Mouse (Mus musculus): ENCODE measurements at regions not wholly inside any gene's neighbourhood (a gene's known extent, or its start where the extent isn't known, plus 50 kb on each side); places are given as distances from the start of the nearest gene placed in this dataset.

DNA sequence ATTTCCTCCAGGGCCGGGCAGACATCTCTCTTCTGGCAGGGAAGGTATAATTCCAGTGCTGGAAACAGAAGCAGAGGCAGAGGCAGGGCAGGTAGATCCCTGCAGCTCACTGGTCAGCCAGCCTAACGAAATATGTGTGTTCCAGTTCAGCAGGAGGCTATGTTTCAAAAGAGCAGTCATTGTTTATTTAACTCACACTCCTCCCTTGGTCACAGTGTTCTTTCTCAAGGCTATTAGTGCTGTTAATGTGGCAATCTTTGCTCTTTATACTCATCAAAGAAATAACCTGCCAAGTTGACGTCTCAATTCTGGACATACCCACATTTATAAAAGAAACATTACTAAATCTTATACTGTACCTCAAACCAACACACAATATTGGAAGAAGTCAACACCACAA, 253.3 kb upstream of the Adgrl3 start:
- no peak for DNase-seq

DNA sequence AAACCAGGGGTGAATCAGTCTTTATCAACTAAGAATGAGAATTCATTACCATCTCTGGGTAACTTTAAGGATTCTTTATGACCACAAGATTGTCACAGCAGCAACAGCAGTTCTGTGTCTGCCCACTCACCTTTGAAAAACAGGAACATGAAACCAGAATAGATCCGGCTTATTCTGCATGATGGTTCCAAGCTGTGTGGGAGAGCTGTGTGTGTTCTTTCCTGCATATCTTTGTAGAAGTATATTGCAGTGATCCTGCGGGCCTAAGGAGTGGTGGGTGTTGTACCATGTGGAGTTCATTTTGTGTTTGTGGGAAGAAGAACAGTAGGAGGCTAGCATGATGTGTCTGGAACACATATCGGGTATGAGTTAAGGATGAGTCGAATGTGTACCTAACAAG, 236.0 kb upstream of the Adgrl3 start:
- no peak for DNase-seq

DNA sequence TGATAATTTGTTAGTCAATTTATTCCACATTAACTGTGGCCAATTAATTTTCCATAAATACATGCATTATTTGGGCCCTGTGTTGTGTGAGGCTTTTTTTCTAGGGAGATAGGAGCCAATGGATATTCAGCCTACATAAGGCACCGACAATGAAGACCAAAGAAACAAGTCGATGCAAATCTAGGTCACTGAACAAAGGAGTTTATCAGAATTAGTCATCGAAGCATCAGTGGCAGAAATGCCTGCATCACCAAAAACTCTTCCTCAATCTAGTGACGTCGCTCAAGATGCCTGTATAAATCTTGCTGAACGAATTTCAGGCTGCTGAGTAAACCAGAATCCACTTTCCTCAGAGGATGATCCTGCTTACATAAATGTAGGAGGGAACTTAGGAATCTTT, 235.2 kb upstream of the Adgrl3 start:
- DNase-seq: no peak

DNA sequence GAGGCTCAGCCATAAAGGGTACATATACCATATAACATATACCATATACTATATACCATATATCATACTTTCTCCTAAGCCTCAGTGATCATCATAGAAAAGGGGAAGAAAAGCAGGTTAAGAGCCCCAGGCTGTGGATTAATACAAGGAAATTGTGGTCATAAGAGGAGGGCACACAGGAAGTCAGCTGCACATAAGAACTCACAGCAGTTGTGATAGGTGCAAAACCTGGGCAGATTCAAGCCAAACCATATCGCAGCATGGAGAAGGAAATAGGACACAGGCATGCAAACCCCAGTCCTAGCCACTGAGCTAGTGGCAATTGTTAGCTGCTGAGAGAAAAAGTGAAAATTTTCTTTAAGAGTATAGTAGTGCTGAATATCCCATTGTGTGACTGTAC, 228.3 kb upstream of the Adgrl3 start:
- DNase-seq: no peak

DNA sequence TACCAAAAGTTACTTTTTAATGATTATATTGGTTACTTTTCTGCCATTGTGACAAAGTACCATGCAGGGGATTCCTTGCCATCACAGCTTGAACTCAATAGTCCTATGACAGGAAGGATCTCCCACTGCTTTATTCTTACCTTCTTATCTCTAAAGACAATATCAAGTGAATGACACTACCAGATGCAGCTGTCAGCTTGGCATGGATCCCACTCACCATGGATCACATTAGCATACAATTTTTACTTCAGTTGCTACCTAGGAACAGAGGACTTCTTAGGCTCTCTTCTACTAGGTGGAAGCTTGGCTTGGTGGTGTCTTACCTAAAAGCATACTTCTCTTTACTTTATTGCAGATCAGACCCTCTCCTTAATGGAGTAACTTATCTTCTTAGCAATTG, 220.2 kb upstream of the Adgrl3 start:
- no peak for DNase-seq

DNA sequence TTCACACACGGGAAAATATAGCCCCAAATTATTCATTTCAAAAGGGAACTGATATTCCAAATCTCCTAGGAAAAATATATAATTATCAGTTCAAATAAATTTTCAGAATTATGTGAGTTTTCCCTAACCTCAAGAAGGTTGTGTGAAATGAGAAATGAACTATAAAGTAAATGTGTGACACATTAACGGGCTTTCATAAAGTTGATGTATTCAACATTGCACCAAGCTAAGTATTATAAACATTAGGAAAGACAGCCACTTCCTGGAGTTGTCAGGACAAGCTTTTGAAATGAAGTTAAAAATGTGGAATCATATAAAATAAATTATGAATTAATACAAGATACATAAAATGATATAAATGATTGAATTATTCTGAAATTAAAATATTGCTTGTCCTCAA, 207.0 kb upstream of the Adgrl3 start:
- DNase-seq: no peak

DNA sequence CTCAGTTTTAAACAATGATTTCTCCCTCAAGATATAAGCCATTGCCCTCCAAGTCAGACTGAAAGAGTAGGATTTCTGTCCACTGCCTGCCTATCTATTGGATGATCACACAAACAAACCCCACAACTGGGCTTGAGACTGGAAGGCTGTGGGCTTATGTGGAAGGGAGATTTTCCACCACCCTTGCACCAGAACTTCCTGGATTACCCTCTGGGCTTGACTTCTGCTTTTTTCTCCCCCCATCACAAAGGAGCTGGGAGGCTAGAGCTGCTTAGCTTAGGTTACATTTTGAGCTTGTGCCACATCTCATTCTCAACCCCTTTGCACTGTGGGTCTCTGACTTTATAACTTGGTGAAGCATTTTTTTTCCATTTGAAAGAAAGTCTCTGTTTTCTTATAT, 200.7 kb upstream of the Adgrl3 start:
- no peak for DNase-seq

DNA sequence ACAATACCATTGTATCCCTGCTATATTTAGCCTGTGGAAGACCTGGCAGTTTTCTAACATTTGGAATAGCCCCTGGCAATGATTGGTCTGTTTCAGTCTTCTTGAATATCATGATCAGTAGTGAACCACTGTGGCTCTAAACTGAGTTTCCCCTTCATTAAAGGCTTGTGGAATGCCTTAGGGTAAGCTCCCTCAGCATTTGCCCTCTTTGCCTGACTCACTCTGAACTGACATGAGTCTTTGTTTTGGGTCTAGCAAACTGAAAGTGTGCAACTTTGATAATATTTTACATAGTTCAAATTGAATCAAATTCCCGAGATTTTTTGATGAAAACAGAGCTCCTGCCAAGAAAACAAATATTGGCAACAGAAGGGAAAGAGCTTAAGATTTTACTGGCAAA, 177.4 kb upstream of the Adgrl3 start:
- DNase-seq: no peak

DNA sequence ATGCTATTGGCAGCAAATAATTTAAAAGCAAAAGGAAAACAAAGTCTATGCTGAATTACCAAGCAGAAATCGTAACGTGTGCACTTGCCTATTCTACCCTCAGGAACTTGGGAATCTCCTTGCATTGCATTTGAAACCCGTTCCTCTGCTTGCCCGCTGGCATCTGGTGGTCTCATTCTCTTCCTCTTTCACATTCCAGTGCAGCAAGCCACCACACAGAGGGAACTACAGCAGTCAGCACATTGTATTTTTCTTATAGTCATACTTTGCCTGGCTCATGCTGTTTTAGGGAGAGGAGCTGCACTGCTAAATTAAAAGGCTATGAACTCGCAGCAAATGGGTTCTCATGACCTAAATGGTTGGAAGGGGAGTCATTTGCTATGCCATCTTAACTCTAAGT, 164.9 kb upstream of the Adgrl3 start:
- DNase-seq: no peak

DNA sequence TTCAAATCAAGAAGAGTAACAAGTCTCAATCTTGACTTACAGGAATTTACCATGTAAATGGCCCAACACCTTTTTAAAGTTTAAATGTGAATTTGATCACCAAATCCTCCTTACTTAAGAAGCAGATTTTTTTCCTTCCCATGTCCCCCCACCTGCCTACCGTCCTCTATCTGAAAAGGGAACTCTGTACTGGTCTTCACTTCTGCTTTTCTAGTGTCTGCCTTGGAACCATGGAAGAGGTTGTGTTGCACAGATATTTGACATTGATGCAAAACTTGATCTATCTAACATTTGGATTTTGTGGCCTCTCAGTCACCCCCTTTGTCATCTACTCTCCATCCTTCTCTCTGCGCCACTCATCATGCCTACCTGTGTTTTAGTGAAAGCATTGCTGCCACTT, 143.3 kb upstream of the Adgrl3 start:
- no peak for DNase-seq

DNA sequence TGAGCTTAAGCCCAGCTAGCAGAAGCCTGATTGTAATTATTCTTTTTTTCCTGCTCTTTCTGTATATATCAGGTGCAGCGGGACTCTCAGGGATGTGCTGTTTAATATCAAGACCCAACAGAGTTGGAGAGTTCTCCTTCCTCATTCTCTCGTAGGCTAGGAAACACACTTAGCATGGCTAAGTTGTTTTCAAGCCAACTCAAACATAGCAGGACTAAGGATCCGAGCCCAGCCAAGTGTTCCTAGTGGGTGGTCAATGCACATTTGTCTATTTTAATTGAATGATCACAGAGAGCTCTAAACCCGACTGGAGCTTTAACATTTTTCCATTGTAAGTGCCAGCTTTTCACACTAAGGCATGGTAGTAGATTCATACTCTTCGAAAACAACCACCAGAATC, 121.7 kb upstream of the Adgrl3 start:
- DNase-seq: no peak

DNA sequence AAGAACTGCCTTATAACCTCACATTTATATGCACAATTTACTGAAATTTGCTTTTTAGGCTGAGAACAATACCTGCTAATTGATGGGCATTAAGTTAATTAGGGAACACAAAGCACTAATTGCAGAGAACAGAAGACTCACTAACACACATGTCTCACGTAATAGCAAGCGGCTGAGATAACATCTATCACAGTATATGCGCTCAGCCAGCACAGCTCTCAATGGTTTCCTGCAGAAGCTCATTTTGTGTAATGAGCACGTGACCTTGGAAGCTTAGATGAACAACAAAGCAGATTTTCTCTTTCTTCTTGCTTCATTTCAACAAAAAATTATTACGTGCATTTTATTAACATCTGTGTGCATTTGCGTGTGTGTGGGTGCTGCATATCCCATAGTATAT, 111.2 kb upstream of the Adgrl3 start:
- DNase-seq: no peak

DNA sequence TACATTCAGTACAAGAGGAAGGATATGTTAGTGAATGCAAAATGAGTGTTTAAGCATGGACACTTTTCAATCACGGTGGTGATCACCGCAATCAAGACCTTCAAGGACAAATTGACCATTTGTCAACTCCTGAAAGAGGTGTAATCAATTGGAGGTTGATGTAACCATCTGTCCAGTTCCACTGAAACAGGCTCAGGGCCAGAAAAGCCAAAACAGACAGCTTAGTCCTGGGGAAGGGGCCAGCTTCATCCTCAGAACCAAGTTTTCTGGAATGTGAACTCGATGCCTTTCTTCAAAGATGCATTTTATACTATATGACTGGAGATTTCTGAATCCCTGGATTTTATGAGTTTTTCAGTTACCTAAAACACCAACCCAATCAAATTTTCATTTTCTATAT, 81.1 kb upstream of the Adgrl3 start:
- DNase-seq: no peak

DNA sequence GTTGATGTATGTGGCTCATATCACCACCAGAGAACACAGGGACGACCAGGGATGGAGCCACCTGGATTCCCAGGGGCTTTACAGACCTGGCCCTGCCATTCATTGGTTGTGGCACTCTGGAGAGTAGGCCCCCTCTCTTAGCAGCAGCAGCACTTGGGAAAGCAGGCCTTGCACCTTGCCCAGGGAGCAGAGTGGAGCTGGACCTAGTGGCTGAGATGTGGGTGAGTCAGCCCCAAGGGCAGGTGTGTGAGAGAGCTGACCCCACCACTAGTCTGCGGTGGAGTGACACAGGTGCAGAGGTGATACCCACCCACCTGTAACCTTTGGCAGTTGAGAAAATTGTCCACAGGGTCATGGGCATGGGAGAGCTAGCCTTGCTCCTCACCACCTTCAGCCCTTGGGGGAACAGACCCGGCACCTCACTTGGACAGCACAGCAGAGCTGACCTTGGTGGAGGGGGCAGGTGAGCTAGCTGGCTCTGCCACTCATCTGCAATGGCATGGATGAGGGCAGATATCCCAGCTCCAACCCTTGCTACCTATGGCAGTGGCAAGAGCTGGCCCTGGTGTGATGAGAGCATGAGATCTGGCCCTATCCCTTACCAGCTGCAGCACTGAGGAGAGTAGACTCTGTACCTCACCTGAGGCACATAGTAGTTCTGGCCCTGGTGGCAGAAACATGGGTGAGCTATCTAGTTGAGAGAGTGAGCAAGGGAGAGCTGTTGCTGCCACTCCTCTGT, 67.9 kb upstream of the Adgrl3 start:
- DNase-seq: no peak

DNA sequence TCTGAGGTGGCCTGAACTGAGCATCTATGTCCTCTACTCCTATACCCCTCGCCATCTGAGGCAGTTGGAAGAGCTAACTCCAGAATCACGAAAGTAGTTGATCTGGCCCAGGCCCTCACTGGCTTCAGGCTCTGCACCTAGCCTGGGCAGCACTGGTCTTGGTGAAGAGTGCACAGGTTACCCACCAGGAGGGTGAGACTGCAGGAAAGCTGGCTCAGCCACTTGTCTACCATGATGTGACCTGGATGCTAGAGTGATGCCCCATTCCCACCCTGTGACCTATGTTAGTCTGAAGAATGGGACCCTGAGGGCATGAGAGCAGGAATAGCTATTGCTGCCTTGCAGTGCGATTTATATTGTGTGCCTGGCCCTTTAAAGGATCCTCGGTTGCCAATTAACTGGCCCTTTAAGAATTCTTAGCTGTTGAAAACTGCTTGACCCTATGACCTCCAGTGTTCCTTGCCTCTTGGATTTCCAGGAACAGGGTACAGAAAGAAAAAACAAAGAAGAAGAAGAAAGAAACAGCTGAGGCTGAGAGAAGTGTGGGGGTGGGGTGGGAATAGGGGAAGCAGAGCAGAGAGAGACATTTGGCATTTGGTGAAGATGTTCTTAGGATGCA, 67.2 kb upstream of the Adgrl3 start:
- DNase-seq: peak; percentile 4

Measured in kidney, postnatal 14 days (tissue).